Mouse (Mus musculus) stomach, postnatal 0 days (tissue): Measurements from ENCODE around the gene Nrip1.

Experiments used
- CTCF ChIP-seq: IDR thresholded peaks from 2 replicates; pipeline ENCODE4 v1.5.1; 2016; ENCODE audit warnings: antibody characterized with exemption, low read depth, mild to moderate bottlenecking, moderate library complexity
- EP300 ChIP-seq: optimal IDR thresholded peaks from 2 replicates; pipeline ENCODE3; 2016; ENCODE audit warnings: antibody characterized with exemption

- TF ChIP-seq EP300 (no peak), CTCF (no peak)
These were observed 10.0 kb downstream of the Nrip1 start for GRCm38 (mm10) chr16:76363641-76364040.
